Mouse (Mus musculus): ENCODE data around the gene Pp2d1.

GRCm38 (mm10) chr17:53582805-53583204, 43.6 kb upstream of the Pp2d1 start:
- TF ChIP-seq POLR2A (IDR thresholded peaks at IDR 0.05; ENCODE audit: borderline replicate concordance, low read depth, low read length), result no peak
- no peak for TF ChIP-seq CTCF (IDR thresholded peaks at IDR 0.05; ENCODE audit: low read depth, low read length)
